Mouse (Mus musculus) ES-E14 (cell line): ENCODE results near the gene G430095P16Rik.

Experiments used
- CHD2 ChIP-seq: IDR thresholded peaks from 2 replicates; pipeline ENCODE4 v1.6.1; 2014; ENCODE audit warnings: mild to moderate bottlenecking, low read depth, low read length, inconsistent platforms
- HCFC1 ChIP-seq: IDR thresholded peaks from 2 replicates; pipeline ENCODE4 v1.6.1; 2012; ENCODE audit warnings: low read length, inconsistent platforms, borderline replicate concordance; ENCODE audit not compliant: insufficient read depth
- MAFK ChIP-seq: IDR thresholded peaks from 2 replicates; pipeline ENCODE4 v1.6.1; 2014; ENCODE audit warnings: mild to moderate bottlenecking, low read depth, low read length, inconsistent platforms; ENCODE audit not compliant: insufficient read depth
- ZC3H11A ChIP-seq: IDR thresholded peaks from 2 replicates; pipeline ENCODE4 v1.6.1; 2012; ENCODE audit warnings: low read depth, mild to moderate bottlenecking, inconsistent platforms, low read length, borderline replicate concordance
- ZNF384 ChIP-seq: IDR thresholded peaks from 2 replicates; pipeline ENCODE4 v1.6.1; 2012; ENCODE audit warnings: low read depth, low read length, inconsistent platforms

DNA sequence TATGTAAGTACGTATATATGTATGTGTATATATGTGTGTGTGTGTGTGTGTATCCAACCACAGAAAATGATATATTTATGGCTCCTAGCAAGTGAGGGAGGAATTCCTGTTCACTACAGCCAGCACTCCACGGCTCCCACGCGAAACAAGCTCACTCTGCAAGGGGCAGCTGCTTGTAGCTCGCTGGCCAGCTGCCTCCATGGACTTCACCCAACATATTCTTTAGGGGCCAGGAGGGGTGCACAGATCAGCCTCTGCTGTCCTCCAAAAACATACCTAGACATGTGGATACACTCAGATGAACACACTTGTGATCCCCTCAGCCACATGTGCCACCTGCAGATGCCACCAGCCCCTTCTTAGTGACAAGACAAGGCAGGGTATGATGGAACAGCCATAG, 9.7 kb downstream of the G430095P16Rik start:
- TF ChIP-seq HCFC1 (no peak), MAFK (no peak), ZNF384 (no peak), ZC3H11A (no peak), CHD2 (no peak)
